Mouse (Mus musculus): ENCODE measurements around the gene Prpf6.

Gene Prpf6

DNA sequence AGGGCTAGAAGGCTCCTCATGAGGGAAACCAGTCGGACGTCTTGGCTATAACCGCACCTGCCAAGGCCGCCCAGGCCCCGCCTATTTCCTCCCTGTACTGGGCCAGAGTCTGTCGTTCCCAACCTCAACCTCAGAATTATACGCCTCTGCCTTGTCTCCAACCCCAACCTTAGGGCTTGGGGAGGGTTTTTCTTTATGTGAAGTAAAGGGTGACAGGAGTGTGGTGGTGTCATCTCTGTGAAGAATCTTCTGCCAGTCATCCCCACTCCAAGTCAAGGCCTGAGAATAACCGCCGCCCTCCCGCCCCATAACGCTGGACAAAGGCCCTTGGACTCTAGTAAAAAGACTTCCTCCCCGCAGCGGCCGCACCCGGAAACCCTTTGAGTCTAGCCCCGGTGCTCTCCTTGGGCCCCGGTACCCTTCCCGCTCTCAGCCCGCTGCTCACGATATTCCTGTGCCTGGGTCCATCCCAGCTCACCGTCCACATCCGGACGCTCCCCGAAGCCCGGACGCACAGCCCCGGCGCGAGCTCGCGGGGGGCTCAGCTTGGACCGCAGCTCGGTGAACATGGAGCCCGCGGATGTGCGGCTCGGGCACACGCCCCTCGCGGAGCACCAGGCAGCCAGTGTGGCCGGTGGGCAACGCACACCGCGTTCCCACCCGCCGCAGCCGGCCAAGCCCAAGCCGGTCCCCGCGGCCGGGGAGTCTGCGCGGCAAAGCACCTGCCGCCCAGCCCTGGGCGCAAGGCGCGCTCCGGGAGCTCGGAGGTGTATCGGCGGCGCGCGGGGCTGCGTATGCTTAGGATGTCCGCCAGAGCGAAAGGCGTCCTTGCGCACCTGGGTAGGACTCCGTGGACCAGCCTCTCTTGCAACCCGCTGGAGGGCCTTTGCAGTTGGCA is 7.0 kb downstream of the Prpf6 start, which contains the start of gene Samd10:
Samd10 (minus strand) TSS at position 759 of the 898 bp plus-strand sequence.
- DNase-seq: peak; percentile 53

DNA sequence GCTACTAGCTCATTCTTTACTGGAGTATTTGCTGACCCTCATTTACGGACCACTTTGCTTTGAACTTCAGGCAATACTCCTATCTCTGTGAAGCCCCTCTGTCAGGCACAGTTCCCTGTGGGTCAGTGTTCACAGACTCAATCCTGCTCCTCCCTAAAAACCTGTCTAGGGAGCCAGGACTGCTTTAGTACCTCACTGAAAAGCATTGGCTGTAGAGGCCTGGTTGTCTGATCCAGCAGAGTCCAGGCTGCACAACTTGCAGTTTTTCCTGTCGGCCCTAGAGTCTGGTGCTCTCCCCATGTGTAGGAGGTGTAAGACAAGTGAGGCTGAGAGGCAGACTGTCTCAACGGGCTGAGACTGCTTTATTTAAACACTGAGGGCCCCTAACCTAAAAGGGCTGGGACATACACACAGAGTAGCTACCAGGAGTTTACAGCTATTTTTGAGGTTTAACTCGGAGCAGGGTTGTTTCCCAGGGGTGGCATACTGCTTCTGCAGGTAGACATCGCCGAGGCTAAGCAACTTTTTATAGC is 8.6 kb downstream of the Prpf6 start:
- DNase-seq: peak; percentile 6

- DNase-seq: peak; percentile 98
Measured at GRCm38 (mm10) chr2:181600828-181601750, 9.4 kb downstream of the Prpf6 start.

GRCm38 (mm10) chr2:181601751-181602145 is 10.1 kb downstream of the Prpf6 start:
- DNase-seq: peak; percentile 5

DNA sequence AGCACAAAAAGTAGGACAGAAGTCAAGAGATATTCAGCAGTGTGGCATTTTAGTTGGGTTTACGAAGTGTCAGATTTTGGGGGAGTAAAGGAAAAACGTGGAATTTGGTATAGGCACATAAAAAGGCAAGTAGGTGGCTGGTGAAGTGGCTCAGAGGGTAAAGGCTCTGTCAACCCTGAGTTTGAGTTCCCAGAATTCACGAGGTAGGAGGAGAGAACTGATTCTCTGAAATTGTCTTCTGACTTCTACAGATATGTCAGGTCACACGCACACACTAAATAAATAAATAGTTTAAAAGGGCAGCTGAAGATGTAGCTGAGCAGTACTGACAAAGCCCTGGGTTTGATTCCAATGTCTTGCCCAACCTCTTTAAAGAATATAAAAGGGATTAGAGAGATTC is 10.7 kb downstream of the Prpf6 start:
- DNase-seq: no peak

DNA sequence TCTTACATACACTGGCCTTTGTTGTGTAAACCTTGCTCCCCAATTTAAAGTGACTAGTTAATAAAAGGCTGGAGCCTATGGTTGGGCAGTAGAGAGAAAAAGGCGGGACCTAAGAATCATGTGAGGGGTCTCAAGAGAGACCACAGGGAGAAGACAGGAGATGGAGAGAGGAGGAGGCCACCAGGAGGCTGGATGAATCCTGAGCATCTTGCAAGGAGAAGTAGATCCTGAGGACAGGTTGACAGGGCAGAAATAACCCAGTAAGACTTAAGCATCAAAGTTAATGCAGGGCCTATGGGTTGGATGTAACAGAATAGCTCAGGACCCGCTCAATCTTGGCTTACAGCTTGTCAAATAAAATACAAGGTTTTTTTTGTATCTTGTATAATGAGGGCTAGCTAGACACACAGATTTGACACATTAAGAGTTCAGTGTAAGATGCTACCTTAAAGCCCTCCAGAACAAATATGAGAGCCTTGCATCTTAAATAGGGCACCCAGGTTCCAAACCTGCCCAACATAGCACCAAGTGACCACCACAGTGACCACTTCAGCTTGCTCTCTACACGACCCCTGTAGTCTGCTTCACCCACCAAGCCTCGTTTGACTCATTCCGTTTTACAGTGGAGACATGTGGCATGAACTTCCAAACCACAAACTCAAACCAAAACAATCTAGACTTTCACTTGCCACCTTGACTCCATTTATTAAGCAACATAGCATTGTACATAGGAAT is 27.3 kb downstream of the Prpf6 start:
- DNase-seq: no peak

GRCm38 (mm10) chr2:181623401-181623800 is 31.7 kb downstream of the Prpf6 start:
- no peak for DNase-seq

DNA sequence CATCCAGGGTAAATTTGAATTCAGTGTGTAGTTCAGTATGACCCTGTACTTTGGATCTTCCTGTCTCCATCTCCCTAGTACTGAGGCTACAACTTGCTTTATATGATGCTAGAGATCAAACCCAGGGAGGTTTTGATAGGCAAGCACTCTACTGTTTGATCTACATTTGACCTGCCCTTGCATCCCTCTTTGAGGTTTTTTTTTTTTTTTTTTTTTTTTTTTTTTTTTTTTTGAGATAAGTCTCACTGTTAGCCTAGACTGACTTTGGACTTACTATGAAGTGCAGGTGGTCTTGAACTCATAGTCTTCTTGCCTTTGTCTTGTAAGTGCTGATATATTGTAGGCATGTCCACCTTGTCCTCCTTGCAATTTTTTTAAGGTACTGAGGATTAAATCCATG is 36.8 kb downstream of the Prpf6 start:
- DNase-seq: no peak

- peak; percentile 39 for DNase-seq
Measured at GRCm38 (mm10) chr2:181632624-181633023, 41.0 kb downstream of the Prpf6 start.

GRCm38 (mm10) chr2:181635865-181636264 is 44.2 kb downstream of the Prpf6 start:
- DNase-seq: no peak

DNA sequence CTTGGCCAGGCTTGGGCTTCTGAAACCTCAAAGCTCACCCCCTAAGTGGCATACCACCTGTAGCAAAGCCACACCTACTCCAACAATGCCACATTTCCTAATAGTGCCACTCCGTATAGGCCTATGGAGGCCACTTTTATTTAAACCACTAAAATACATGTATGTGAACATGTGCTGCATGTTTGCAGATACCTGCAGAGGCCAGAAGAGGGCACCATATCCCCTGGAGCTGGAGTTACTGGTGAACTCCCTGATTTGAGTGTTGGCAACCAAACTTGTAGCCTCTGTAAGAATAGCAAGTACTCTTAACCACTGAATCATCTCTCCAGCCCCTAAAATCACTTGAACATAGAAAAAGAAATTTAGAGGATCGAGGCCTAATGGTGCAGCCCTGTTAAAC is 52.7 kb downstream of the Prpf6 start:
- DNase-seq: no peak

DNA sequence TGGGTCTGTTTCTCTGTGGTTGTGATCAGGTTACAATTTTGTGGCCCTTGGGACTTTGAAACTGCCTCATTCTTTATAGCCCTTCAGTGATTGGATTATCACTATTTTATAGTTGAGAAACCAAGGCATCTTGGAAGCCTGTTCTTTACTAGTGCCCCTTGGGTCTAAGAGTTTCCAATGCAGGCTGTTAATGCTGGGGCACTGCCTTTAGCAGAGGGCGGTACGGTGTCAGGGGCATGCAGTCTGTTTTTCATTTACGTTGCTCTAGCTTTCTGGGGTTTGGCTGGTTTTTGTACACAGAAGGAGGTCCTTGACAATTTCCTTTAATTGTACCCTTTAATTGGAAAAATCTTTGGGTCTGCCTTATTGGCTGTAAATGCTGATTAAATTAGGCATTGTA is 54.0 kb downstream of the Prpf6 start:
- DNase-seq: no peak

DNA sequence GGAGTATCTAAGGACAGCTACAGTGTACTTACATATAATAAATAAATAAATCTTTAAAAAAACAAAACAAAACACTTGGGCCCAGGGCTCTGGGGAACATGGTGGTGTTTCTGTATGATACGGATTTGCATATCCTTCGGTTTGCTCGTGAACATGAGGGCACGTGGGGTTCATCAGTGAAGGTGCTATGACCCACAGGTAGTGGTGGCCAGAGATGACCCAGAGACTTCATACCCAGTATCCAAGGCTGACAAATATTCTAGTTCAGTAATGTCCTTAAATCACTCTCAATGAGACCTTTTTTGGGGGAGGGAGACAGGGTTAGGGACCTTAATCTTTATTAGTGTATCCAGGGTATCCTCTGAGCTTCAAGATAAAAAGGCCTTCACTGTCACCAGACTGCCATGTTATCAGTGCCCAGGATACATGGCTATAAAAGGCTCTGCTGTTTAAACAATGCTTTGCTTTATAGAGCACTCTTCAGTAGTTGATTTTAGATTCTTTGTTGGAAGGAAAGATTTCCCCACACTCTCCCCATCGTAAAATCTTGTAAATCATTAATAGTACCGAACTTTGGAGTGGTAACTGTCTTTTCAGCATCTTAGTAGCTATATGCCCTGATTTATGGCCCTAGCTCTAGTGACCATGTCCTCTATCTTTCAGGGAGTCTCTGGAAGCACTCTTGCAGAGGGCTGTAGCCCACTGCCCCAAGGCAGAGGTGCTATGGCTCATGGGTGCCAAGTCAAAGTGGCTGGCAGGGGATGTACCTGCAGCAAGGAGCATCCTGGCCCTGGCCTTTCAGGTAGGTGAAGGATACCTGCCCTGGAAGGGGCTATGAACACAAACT is 55.2 kb downstream of the Prpf6 start:
- DNase-seq: no peak

GRCm38 (mm10) chr2:181648926-181649325 is 57.3 kb downstream of the Prpf6 start:
- DNase-seq: peak; percentile 53

DNA sequence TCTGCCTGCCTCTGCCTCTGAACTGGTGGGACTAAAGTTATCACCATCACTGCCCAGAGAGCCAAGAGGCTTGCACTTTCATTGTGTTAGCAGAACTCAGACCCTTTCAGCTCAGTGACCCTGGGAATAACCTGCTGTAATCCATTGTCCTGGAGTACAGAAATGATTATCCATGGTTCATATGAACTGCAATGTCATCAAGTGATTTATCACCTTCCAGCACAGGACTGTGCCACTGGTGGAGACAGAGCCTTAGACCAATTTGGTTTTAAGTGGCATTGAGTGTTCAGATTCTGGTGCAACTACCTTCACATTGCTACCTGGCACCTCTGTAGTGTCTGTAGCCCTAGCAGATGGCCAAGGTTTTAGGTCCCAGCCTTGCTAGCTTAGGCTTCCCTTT is 61.4 kb downstream of the Prpf6 start:
- no peak for DNase-seq

GRCm38 (mm10) chr2:181653523-181653922 is 61.9 kb downstream of the Prpf6 start:
- DNase-seq: no peak

DNA sequence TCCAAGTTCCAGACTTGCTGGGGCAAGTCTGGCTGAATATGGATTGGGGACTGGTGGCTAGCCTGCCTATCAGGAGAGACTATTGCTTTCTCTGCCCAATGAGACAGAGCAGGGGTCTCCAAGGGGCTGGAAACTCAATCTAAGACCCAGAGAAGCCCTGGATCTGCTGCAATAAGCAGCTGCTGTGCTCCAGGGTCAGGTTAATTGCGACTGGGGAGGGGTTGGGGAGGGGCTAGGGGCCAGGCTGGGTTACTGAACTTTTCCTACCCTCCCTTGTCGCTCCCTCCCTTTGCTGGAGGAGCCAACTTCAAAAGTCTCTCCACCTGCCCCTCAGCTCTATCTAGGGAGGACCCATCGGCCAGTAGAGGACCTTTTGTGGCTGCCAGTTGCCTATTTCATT is 65.1 kb downstream of the Prpf6 start, which contains the start of gene Gm29797:
Gm29797 (plus strand) TSS at position 301 of the 400 bp plus-strand sequence.
- no peak for DNase-seq

DNA sequence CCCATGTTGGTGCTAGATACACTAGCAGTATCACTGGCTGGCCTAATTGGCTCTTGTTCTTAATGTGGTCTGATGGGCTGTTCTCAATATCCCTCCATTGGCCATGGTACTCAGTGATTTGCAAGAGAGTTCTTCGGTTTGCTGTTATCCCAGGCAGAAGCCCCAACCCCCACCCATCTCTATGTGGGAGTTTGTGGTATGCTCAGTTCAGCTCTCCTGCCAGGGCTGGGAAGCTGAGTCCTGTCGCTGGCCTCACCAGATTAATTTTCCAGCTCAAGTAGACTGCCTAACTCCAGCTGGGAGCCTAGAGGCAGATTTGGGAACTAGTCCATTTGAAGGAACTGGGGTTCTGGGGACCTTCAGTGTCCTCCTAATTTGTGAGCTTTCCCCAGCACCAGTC is 65.8 kb downstream of the Prpf6 start:
- DNase-seq: no peak

DNA sequence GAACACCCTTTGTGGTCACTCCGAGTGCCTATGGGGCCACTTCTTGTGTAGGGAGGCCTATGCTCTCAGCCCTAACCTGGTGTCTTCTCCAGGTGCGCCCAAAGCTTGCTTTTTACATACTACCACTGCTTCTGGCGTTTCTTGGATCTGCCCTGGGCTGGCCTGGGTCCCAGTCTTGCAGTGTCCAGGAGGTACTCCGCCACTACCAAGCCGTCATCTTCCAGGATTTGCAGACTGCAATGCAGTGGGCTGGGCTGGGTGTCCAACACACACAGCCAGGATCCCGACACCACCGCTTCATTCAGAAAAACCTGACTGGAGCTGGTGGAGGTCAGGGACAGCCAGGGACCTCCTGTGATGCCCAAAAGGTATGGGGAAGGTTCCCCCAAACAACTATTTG is 66.9 kb downstream of the Prpf6 start:
- DNase-seq: no peak

DNA sequence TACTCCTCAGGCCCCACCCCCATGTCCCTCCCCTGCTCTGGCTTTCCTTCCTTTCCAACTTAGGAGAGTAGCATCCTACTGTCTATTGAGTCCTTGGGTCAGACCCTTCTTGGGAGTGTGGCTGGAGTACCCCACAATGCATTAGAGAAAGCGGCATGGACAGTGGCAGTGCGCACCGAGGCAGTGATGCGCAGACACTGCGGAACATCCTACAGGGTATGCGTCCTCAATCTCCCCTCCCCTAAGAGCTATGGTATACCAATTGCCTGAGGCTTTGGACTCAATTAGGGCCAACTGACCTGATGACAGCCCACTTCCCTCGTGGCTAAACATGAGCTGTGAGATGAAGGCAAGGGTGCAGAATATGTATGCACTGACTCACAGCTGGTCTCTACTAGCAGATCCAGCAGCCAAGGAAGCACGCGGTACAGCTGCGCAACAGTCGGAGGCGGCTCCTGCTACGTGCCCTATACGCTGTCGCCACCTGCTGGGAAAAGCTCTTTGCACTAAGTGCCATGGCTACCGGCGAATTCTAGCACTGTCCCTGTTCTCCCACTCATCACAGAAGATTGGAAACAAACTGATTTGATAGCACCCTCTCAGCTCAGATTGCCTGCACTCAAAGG is 67.4 kb downstream of the Prpf6 start:
- peak; percentile 81 for DNase-seq

DNA sequence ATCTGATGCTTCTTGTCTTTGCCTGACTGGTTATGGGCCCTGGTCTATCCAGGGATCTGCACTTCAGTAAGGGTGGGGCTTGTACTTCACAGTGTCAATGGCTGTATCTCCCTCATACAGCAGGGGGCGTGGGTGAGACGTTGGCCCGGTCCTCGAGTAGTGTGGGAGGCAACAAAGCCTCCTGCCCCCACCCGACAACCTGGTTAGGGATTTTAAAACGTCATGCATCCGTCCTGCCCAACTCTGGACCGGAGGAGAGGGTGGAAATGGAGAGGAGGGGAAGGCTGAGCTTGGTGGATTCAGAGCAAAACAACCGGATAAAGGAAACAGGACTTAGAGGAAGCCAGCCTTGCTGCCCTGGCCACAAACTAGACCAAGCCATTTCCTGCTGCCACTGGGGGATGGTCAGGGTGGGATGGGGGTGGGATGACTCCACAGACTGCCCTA is 68.0 kb downstream of the Prpf6 start:
- DNase-seq: peak; percentile 89
